Mouse (Mus musculus): ENCODE measurements around the gene Coq3.

DNA sequence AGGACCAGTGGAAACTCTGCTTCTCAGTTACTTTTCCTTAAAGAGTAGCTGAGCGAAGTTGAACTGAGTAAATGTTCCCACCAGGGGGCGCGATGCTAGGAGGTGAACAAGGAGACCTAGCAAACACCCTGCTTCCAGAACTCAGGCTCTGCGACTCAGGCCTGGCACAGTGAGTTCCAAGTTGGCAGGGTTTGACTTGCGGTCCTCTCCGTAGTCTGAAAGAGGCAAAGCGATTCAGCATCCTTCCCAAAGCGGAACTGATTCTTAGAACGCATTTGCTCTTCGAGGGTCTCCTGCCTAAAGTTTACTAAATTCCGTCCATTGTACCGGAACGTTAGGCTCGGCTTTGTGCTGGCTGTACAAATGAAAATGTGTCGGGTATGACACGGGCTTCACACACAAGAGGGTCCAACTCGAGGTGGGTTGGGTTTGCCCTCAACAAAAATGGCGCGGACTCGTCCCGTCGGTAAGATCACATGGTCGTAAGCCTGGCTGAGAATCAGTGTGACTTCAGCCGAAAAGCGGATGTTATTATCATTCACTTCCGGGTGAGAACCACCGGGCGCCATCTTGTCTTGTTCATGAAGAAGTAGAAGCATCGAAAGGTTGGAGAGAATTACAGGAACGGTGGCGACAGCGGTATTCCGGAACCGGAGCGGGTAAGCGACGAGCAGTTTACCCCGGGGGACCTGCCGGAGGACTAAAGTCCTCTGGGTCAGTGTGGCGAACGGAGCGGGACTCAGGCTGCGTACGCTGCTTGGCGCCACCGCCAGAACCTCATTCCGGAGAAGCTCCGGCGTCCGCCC is 31.8 kb upstream of the Coq3 start, which contains the start of gene Pnisr:
- TF ChIP-seq TAL1 (IDR thresholded peaks at IDR 0.05; ENCODE audit: low read length) (no peak), GATA1 (IDR thresholded peaks at IDR 0.05; ENCODE audit: low read length) (no peak)
